ENCODE assay signal across 31 mouse cellular contexts in genomic region chr15:25221749-25222148, GRCm38 (mm10).
DNase-seq lines count a peak whose midpoint lies in the region; ATAC-seq lines count a peak whose summit lies in the region.
"Had no signal": no experiment of that assay in that cellular context is flagged by ENCODE, and none has a peak within 500 bp of the region (broad histone marks: within the 10 kb centered on the region; RNA-seq: fewer than 3 reads in every experiment).

No protein-coding gene starts in this region.

- H3K4me3 ChIP-seq in embryonic facial prominence, embryonic 12.5 days = no peak overlapping the region
- no peak overlapping the region for H3K4me3 ChIP-seq in embryonic facial prominence, embryonic 10.5 days
- H3K4me3 ChIP-seq: forebrain, embryonic 10.5 days; limb, embryonic 13.5 days; lung, embryonic 15.5 days; midbrain, embryonic 10.5 days; midbrain, embryonic 15.5 days; neural tube, embryonic 15.5 days; stomach, embryonic 15.5 days had no signal

- 0 out of 2 replicates have a peak overlapping the region, but pooled peaks have one; percentile 17 for H3K27ac ChIP-seq in embryonic facial prominence, embryonic 12.5 days
- H3K27ac ChIP-seq in embryonic facial prominence, embryonic 10.5 days (replicated peaks) = no peak overlapping the region
- H3K27ac ChIP-seq: forebrain, embryonic 10.5 days; limb, embryonic 13.5 days; lung, embryonic 15.5 days; midbrain, embryonic 10.5 days; midbrain, embryonic 15.5 days; neural tube, embryonic 15.5 days; stomach, embryonic 15.5 days had no signal

- H3K4me2 ChIP-seq in embryonic facial prominence, embryonic 12.5 days (replicated peaks) = no peak overlapping the region
- H3K4me2 ChIP-seq: limb, embryonic 13.5 days; liver, embryonic 11.5 days; lung, embryonic 15.5 days; midbrain, embryonic 15.5 days; neural tube, embryonic 15.5 days; stomach, embryonic 15.5 days had no signal

- no peaks in the 10 kb centered on the region for H3K27me3 ChIP-seq in embryonic facial prominence, embryonic 12.5 days
- H3K27me3 ChIP-seq in embryonic facial prominence, embryonic 10.5 days (replicated peaks; ENCODE audit: low read depth, poor library complexity, severe bottlenecking) = no peaks in the 10 kb centered on the region
- H3K27me3 ChIP-seq: CH12.LX; limb, embryonic 13.5 days; lung, embryonic 15.5 days; midbrain, embryonic 15.5 days; neural tube, embryonic 15.5 days; stomach, embryonic 15.5 days had no signal

- WGBS in embryonic facial prominence, embryonic 12.5 days = 71% methylated on average over 4 of the region's 4 CpGs
- WGBS in embryonic facial prominence, embryonic 10.5 days = 85% methylated on average over 4 of the region's 4 CpGs

- no peak overlapping the region for H3K9ac ChIP-seq in embryonic facial prominence, embryonic 12.5 days
- H3K9ac ChIP-seq: limb, embryonic 13.5 days; lung, embryonic 15.5 days; midbrain, embryonic 15.5 days; neural tube, embryonic 15.5 days; stomach, embryonic 15.5 days had no signal

- H3K4me1 ChIP-seq in embryonic facial prominence, embryonic 12.5 days = 0 out of 2 replicates have a peak, but pooled peaks cover 3% of the 10 kb centered on the region
- peaks cover 5% of the 10 kb centered on the region; the same call in 1 of the 2 replicates for H3K4me1 ChIP-seq in embryonic facial prominence, embryonic 10.5 days
- H3K4me1 ChIP-seq: midbrain, embryonic 15.5 days; neural tube, embryonic 15.5 days; stomach, embryonic 15.5 days had no signal

- H3K9me3 ChIP-seq in embryonic facial prominence, embryonic 12.5 days = no peaks in the 10 kb centered on the region
- no peaks in the 10 kb centered on the region for H3K9me3 ChIP-seq in embryonic facial prominence, embryonic 10.5 days
- H3K9me3 ChIP-seq: forebrain, embryonic 10.5 days; limb, embryonic 13.5 days; lung, embryonic 15.5 days; midbrain, embryonic 10.5 days; midbrain, embryonic 15.5 days; neural tube, embryonic 15.5 days; stomach, embryonic 15.5 days had no signal

- no peak for ATAC-seq in embryonic facial prominence, embryonic 12.5 days (ENCODE audit: insufficient number of reproducible peaks, insufficient read depth, low FRiP score, low TSS enrichment)
- ATAC-seq: activated CD4-positive, CD25-positive, alpha-beta regulatory T cell, adult 4 months; forebrain, embryonic 16.5 days; hindbrain, embryonic 16.5 days; midbrain, embryonic 15.5 days had no signal

- intact Hi-C loops in left cerebral cortex, postnatal 10 days (cut with DNase I) = loop anchor here (10.0 kb wide), 1 partner anchor 193 kb away; the partner anchor contains the start of gene Basp1
- intact Hi-C loops in left cerebral cortex, postnatal 36 days (cut with DNase I) = no loop called here

- no peak for DNase-seq in embryonic facial prominence, embryonic 10.5 days (ENCODE audit: low spot score)
- peak; percentile 27 for DNase-seq in left cerebral cortex, adult 11 months (ENCODE audit: low spot score)
- no peak for DNase-seq in left cerebral cortex, postnatal 10 days (ENCODE audit: extremely low spot score in 1 of 2, low spot score in 2 of 2)
- peak; percentile 35 to 44 for DNase-seq in left cerebral cortex, postnatal 36 days (ENCODE audit: low spot score in 2 of 2)
- peak; percentile 83 for DNase-seq in telencephalon, adult 2 months (ENCODE audit: low read depth, low spot score)
- no peak for DNase-seq in layer of hippocampus, adult 18-20 months (ENCODE audit: low spot score in 2 of 2)
- no peak for DNase-seq in testis, postnatal 14 days (ENCODE audit: low spot score)
- DNase-seq: adrenal gland, adult 2 months; adrenal gland, postnatal 36 days; cerebellum, adult 2 months; cerebellum, postnatal 14 days; gastrocnemius, postnatal 10 days; heart, postnatal 14 days; kidney, adult 2 months; kidney, postnatal 36 days; retina, postnatal 1 day; thymus, adult 2 months; thymus, postnatal 36 days had no signal

- H3K36me3 ChIP-seq in embryonic facial prominence, embryonic 12.5 days = no peaks in the 10 kb centered on the region
- H3K36me3 ChIP-seq in embryonic facial prominence, embryonic 10.5 days (replicated peaks) = no peaks in the 10 kb centered on the region
- H3K36me3 ChIP-seq: forebrain, embryonic 10.5 days; limb, embryonic 13.5 days; lung, embryonic 15.5 days; midbrain, embryonic 10.5 days; midbrain, embryonic 15.5 days; neural tube, embryonic 15.5 days; stomach, embryonic 15.5 days had no signal

Comparison
In these comparisons a context has a peak if more than half of its experiments do, and no peak if none do; other contexts are left out.
1. DNase-seq: peak in left cerebral cortex, adult 11 months (single experiment), left cerebral cortex, postnatal 36 days (2 of 2) and telencephalon, adult 2 months (single experiment); none in embryonic facial prominence, embryonic 10.5 days (single experiment), left cerebral cortex, postnatal 10 days (0 of 2), layer of hippocampus, adult 18-20 months (0 of 2) and testis, postnatal 14 days (single experiment).